Mouse (Mus musculus): ENCODE results near the gene Sval2.

- TF ChIP-seq CTCF (IDR thresholded peaks at IDR 0.05; ENCODE audit: low read depth) (no peak), EP300 (optimal IDR thresholded peaks at IDR 0.05) (no peak)
These were observed 23.3 kb upstream of the Sval2 start for GRCm38 (mm10) chr6:41829516-41829915.

Measured in stomach, postnatal 0 days (tissue).